Mouse (Mus musculus) forebrain, postnatal 0 days (tissue): ENCODE data around the gene Ppp3ca. TPM values are rescaled to one million over a fixed set of nuclear protein-coding genes. Genes with fewer than 3 reads are reported as not detected.

ENCODE experiments used
- ATAC-seq: fragments of 200-750 bp; cut with Nextera tagmentation; 2 replicates; pipeline ENCODE4 v1.8.0; 2017; ENCODE audit warnings: mild to moderate bottlenecking, moderate library complexity
- DNase-seq: peaks from one replicate; pipeline ENCODE4 v3.0.0-alpha.2; 2015
- H3K27ac ChIP-seq: fragments of 300-500 bp; sonication (generic); 2 replicates; pipeline ENCODE4 v1.5.1; 2014; ENCODE audit warnings: low read depth, mild to moderate bottlenecking, antibody characterized with exemption, low read length, moderate library complexity, mixed read lengths
- H3K27me3 ChIP-seq: fragments of 300-500 bp; sonication (generic); 2 replicates; pipeline ENCODE4 v1.6.1; 2014; ENCODE audit warnings: mild to moderate bottlenecking, low read length, mixed read lengths; ENCODE audit not compliant: insufficient read depth
- H3K36me3 ChIP-seq: fragments of 300-500 bp; sonication (generic); 2 replicates; pipeline ENCODE4 v1.6.1; 2014; ENCODE audit warnings: mild to moderate bottlenecking, moderate library complexity; ENCODE audit not compliant: insufficient read depth
- H3K4me1 ChIP-seq: fragments of 300-500 bp; sonication (generic); 2 replicates; pipeline ENCODE4 v1.6.1; 2014; ENCODE audit warnings: antibody characterized with exemption; ENCODE audit not compliant: insufficient read depth
- H3K4me2 ChIP-seq: fragments of 300-500 bp; sonication (generic); 2 replicates; pipeline ENCODE4 v1.6.1; 2014; ENCODE audit warnings: low read depth, mild to moderate bottlenecking, moderate library complexity
- H3K4me3 ChIP-seq: fragments of 300-500 bp; sonication (generic); 2 replicates; pipeline ENCODE4 v1.5.1; 2014; ENCODE audit warnings: low read depth, low read length, mixed read lengths
- H3K9ac ChIP-seq: fragments of 300-500 bp; sonication (generic); 2 replicates; pipeline ENCODE4 v1.6.1; 2014; ENCODE audit warnings: mild to moderate bottlenecking
- H3K9me3 ChIP-seq: fragments of 300-500 bp; sonication (generic); 2 replicates; pipeline ENCODE4 v1.6.1; 2016; ENCODE audit warnings: low read length
- CTCF ChIP-seq: sonication (generic); IDR thresholded peaks from 2 replicates; pipeline ENCODE4 v1.5.1; 2016; ENCODE audit warnings: antibody characterized with exemption, control low read depth, low read depth
- WGBS: fragments of 180-500 bp; shearing (Covaris S2); extraction: QIAGEN DNeasy Blood & Tissue Kit; methylation state at CpG from one replicate; pipeline ENCODE4 v1.1.7; 2014; 5-methylcytosine and 5-hydroxymethylcytosine counted together
- polyA plus RNA-seq: library from polyadenylated mRNA; unstranded; fragments of >200 nt; fragmentation: Nextera tagmentation; extraction: Ambion mirVana; gene quantifications from 2 replicates; pipeline ENCODE4 v1.2.1, GENCODE M21; 2015
- total RNA-seq: library from RNA; depleted of rRNA; stranded (reverse); fragments of >200 nt; gene quantifications from 2 replicates; pipeline ENCODE4 v1.2.3, GENCODE M21; 2014

Gene Ppp3ca
- total and polyA plus RNA-seq, 2 experiments from 2014 or later = 223 to 231 TPM

DNA sequence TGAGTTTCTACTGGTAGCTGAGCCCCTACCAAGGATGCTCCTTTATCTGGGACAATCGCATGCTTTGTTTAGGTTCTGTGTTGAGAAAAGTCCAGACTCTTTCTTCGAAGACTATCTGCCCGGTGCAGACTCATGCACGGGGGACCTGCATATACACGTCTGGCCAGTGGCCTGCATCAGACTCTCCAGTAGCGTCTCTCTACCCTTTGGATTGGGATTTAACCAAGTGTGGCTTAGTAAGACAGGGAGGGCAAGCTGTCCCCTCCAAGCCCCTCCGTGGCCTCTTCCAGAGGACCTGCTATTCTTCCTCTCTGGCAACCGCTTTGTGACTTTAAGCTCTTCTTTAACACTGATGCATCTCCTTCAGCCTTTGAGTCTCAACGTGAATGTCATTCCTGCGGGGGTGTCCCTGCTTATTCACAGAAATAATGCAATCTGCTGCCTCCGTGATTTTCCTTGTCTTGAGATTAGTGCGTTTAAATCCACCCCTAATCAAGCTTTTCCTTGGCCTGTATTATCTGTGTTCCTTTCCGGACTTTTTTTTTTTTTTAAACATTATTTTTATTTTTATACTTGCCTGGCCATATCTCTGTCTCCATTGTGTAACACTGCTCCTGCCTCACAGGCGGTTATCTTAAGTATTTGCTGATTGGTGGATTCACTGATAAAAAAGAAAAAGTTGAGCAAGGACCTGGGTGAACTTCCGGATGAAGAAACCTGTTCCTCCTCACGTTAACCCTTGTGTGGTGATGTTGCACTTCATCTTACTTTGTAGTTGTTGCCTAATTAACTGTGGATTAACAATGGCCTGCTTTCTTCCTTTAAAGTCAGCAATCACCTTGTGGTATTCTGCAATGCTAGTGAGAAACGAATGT lies 166.6 kb downstream of the Ppp3ca start:
- no peaks in the 10 kb centered on the region for H3K9me3 ChIP-seq
- 23% methylated on average over 17 of the region's 17 CpGs for WGBS
- no peak overlapping the region for H3K9ac ChIP-seq
- peaks cover 18% of the 10 kb centered on the region; the same call in 1 of the 2 replicates for H3K4me1 ChIP-seq
- H3K4me2 ChIP-seq = no peak overlapping the region
- no peak for DNase-seq
- TF ChIP-seq CTCF = no peak
- ATAC-seq = peak; percentile 10; the same call in 1 of the 2 replicates
- H3K36me3 ChIP-seq = no peaks in the 10 kb centered on the region
- no peak overlapping the region for H3K4me3 ChIP-seq
- no peak overlapping the region for H3K27ac ChIP-seq
- H3K27me3 ChIP-seq = no peaks in the 10 kb centered on the region

- 90% methylated on average over 3 of the region's 3 CpGs for WGBS
- Histone ChIP-seq H3K4me3 (no peak overlapping the region), H3K36me3 (no peaks in the 10 kb centered on the region), H3K9me3 (no peaks in the 10 kb centered on the region), H3K9ac (no peak overlapping the region), H3K4me2 (no peak overlapping the region), H3K27me3 (no peaks in the 10 kb centered on the region), H3K27ac (no peak overlapping the region), H3K4me1 (peaks cover 18% of the 10 kb centered on the region; the same call in 1 of the 2 replicates)
- ATAC-seq (0 out of 2 replicates have a peak, but pooled peaks have one; percentile 7), DNase-seq (peak; percentile 44)
- TF ChIP-seq CTCF = peak; percentile 69
Measured at GRCm38 (mm10) chr3:136837589-136837988, 167.7 kb downstream of the Ppp3ca start.

DNA sequence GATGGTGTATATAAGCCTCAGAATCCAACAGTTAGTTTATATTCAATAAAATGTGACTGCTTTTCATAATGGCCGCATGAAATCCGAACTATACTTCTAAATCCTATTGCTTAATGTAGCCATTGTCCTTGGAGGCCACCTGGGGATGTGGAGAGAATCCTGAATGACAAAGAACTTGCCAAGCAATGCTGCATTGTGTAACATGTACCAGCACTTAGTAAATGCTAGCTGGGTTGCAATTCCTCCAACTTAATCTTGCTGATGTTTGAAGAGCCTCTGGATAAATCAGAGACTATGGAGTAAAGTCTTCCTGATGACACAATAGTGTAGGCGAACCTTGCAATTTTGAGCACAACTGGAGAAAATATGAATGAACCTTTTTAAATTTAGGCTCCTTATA lies 171.4 kb downstream of the Ppp3ca start:
- H3K36me3 ChIP-seq = no peaks in the 10 kb centered on the region
- no peak for TF ChIP-seq CTCF
- 59% methylated on average over 3 of the region's 3 CpGs for WGBS

DNA sequence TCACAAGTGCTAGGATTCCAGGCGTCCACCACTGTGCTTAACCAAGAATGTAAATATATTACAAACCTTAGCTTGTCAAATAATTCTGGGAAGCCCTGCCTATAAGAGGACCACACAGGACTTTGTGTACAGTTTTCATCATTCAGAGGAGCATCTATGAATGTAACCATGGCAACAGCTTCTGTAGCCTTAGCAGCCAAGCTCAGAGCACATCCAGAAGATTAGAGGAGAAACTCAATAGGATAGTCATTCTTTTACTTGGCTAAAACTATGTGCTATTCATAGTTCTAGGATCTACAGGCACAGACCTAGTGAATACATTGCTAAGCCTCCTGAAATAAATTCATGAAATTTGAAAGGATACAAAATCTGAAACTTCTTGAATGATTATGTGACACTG lies 172.5 kb downstream of the Ppp3ca start:
- Histone ChIP-seq H3K9ac (no peak overlapping the region), H3K27me3 (no peaks in the 10 kb centered on the region), H3K9me3 (no peaks in the 10 kb centered on the region), H3K4me3 (no peak overlapping the region), H3K4me1 (no peaks in the 10 kb centered on the region), H3K27ac (no peak overlapping the region), H3K4me2 (no peak overlapping the region), H3K36me3 (no peaks in the 10 kb centered on the region)
- ATAC-seq = peak; percentile 79
- 41% methylated on average over 1 of the region's 1 CpGs for WGBS
- TF ChIP-seq CTCF = no peak
- peak; percentile 37 for DNase-seq

More for the DNA sequence above, 171.4 kb downstream of the Ppp3ca start:
- H3K9me3 ChIP-seq = no peaks in the 10 kb centered on the region
- H3K4me3 ChIP-seq = no peak overlapping the region
- DNase-seq (no peak), ATAC-seq (no peak)
- no peak overlapping the region for H3K27ac ChIP-seq
- H3K4me2 ChIP-seq = no peak overlapping the region
- no peak overlapping the region for H3K9ac ChIP-seq
- 0 out of 2 replicates have a peak, but pooled peaks cover 1% of the 10 kb centered on the region for H3K4me1 ChIP-seq
- H3K27me3 ChIP-seq = no peaks in the 10 kb centered on the region

GRCm38 (mm10) chr3:136843811-136844491 lies 174.0 kb downstream of the Ppp3ca start:
- no peak overlapping the region for H3K27ac ChIP-seq
- no peak for DNase-seq

GRCm38 (mm10) chr3:136849035-136849434 lies 179.1 kb downstream of the Ppp3ca start:
- Histone ChIP-seq H3K4me1 (no peaks in the 10 kb centered on the region), H3K4me2 (no peak overlapping the region), H3K9ac (no peak overlapping the region), H3K4me3 (no peak overlapping the region), H3K36me3 (no peaks in the 10 kb centered on the region), H3K27ac (no peak overlapping the region), H3K27me3 (no peaks in the 10 kb centered on the region), H3K9me3 (no peaks in the 10 kb centered on the region)
- WGBS = 95% methylated on average over 1 of the region's 1 CpGs
- no peak for ATAC-seq
- no peak for TF ChIP-seq CTCF
- DNase-seq = no peak

More at GRCm38 (mm10) chr3:136843811-136844491, 174.0 kb downstream of the Ppp3ca start:
- Histone ChIP-seq H3K4me2 (no peak overlapping the region), H3K4me1 (no peaks in the 10 kb centered on the region), H3K9me3 (no peaks in the 10 kb centered on the region), H3K36me3 (no peaks in the 10 kb centered on the region), H3K4me3 (no peak overlapping the region), H3K27me3 (no peaks in the 10 kb centered on the region), H3K9ac (no peak overlapping the region)
- ATAC-seq = peak; percentile 49; the same call in 1 of the 2 replicates
- TF ChIP-seq CTCF = no peak
- WGBS = 41% methylated on average over 7 of the region's 7 CpGs

GRCm38 (mm10) chr3:136852921-136853320 lies 183.0 kb downstream of the Ppp3ca start:
- TF ChIP-seq CTCF = no peak
- Histone ChIP-seq H3K27me3 (no peaks in the 10 kb centered on the region), H3K36me3 (no peaks in the 10 kb centered on the region), H3K4me1 (no peaks in the 10 kb centered on the region), H3K27ac (no peak overlapping the region), H3K9ac (no peak overlapping the region), H3K4me2 (no peak overlapping the region), H3K4me3 (no peak overlapping the region), H3K9me3 (no peaks in the 10 kb centered on the region)
- ATAC-seq (no peak), DNase-seq (no peak)
- WGBS = 85% methylated on average over 6 of the region's 6 CpGs
